Mouse (Mus musculus) hematopoietic stem cell, adult 5-6 weeks (primary cell): Measurements from ENCODE around the gene Ubr7. TPM values are rescaled to one million over a fixed set of nuclear protein-coding genes. Genes with fewer than 3 reads are reported as not detected.

Experiments used
- ATAC-seq, 2 experiments: fragments of 125-278 bp in 1 of 2; replicated peaks in 1 of 2; 2 replicates each; pipeline ENCODE4 v1.8.0; 2016 to 2017; ENCODE audit warnings: inconsistent platforms in 2 of 2, mild to moderate bottlenecking in 2 of 2, moderate number of reproducible peaks in 2 of 2, low read depth in 1 of 2, moderate TSS enrichment in 1 of 2; ENCODE audit not compliant: low FRiP score in 2 of 2, poor library complexity in 2 of 2, severe bottlenecking in 2 of 2, insufficient read depth in 1 of 2, low TSS enrichment in 1 of 2
- total RNA-seq: library from RNA; stranded (forward); fragments of 172-1452, 232-1000 nt; gene quantifications from 2 replicates; pipeline ENCODE4 v1.2.3, GENCODE M21; 2017

The Ubr7 gene
- 56.6 and 63.3 TPM in 2 replicates for total RNA-seq

GRCm38 (mm10) chr12:102757689-102758402 lies at the start of gene Ubr7, which contains the start of the genes Gm28051 and Gon7:
Ubr7 (plus strand) TSS chr12:102757967.
Gm28051 (minus strand) TSS chr12:102757765.
Gon7 (minus strand) TSS chr12:102757803.
- ATAC-seq = peak; percentile 88 to 96

DNA sequence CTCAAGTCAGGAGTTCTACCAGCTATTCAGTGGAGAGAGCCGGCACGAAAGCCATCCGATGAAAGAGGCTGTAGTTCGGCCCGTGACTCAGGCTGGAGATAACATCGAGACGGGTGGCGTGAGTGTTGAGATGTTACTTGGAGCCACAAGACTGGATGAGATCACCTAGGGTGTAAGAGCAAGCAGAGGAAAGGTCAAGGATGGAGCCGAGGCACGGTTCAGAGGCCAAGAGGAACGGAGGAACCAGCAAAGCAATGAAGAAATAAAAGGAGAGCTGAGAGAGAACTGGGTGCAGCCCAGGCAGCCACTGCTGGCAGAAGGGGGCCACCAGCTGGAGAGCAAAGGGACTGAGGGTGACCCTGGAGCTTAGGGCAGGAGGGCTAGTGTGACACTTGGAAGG lies 49.5 kb upstream of the Ubr7 start:
- no peak for ATAC-seq

DNA sequence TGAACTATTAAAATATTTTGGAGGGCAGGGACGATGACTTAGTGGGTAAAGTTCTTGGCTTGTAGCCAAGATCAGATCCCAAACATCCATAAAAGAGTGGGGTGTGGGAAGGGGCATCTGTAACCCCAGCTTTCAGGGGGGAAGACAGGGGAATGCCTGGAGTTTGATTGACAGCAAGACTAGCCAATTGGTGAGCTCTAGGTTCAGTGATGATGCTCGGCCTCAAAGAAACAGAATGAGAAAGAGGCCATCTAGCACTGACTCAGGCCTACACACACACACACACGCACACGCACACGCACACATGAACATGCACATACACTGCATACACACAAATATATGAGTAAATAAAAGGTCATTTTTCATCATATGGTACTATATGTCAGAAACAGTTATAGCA lies 47.9 kb upstream of the Ubr7 start:
- ATAC-seq = no peak

DNA sequence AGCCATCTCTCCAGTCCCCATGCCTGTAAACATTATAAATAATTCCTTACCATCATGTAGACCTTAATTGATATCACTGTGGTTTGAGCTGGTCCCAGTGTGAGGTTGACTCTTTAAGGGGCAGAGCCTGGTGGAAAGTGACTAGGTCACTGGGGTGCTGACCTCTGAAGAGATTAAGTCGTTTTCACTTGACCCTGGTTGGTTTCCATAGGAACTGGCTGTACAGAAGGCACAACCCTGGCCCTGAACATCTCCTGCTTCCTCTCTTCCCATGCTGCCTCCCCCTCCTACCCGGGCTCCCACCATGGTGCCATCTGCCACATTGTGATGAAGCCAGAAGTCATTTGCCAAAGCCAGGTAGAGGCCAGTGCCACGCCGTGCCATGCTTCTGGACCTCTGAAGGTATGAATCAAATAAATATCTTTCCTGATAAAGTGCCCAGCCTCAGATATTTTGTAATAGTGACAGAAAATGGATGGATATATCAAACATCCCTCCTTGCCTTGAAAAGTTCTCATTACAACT lies 46.9 kb upstream of the Ubr7 start:
- ATAC-seq = no peak

DNA sequence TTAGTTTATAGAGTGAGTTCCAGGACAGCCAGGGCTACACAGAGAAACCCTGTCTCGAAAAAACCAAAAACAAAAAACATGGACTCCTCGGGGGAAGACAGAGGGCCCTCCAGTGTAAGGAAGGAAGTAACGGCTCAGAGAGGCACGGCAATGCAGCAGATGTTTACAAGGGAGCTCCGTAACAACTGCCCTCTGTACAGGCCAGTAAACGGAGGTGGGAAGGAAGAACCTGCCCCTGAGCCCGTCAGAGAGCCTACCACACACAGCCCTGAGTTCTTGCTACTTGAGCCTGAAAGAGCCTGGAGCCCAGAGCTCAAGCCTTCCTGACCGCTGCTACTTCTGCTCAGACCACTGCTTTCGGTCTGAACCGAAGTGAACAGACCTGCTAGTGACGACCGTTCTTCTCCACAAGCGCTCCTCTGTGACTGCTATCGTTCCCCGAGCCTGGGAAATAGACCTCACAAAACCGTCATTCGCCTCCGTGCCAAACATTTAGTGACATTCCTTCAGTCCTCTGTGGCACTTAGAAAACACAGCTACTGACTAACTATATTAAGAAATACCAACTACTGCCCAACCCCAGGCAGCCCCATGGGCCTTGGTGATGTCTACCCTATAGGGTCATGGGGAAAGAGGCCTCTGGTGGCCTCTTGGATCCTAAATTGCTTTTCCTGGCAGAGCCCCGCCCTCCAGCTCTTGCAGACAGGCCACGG lies 44.5 kb upstream of the Ubr7 start:
- peak in 1 of 2 experiments; percentile 53; a peak in 2 of 4 replicates for ATAC-seq

DNA sequence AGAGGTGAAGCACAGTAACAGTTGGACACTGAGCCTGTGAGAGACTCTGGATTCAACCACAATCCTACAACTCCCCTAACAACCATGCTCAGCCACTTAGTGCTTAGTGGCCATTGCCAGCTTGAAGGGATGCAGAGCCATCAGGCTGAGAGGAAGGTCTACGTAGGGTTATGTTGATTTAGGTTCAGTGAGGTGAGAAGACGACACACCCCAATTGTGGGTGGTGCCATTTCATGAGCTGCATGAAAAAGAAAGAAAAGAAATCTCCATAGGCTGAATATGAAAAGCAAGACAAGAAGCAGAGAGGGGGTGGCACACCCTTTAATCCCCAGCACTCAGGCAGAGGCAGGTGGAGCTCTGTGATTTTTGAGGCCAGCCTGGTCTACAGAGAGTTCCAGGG lies 43.7 kb upstream of the Ubr7 start:
- ATAC-seq = no peak

GRCm38 (mm10) chr12:102714654-102715395 lies 42.9 kb upstream of the Ubr7 start:
- ATAC-seq = no peak

DNA sequence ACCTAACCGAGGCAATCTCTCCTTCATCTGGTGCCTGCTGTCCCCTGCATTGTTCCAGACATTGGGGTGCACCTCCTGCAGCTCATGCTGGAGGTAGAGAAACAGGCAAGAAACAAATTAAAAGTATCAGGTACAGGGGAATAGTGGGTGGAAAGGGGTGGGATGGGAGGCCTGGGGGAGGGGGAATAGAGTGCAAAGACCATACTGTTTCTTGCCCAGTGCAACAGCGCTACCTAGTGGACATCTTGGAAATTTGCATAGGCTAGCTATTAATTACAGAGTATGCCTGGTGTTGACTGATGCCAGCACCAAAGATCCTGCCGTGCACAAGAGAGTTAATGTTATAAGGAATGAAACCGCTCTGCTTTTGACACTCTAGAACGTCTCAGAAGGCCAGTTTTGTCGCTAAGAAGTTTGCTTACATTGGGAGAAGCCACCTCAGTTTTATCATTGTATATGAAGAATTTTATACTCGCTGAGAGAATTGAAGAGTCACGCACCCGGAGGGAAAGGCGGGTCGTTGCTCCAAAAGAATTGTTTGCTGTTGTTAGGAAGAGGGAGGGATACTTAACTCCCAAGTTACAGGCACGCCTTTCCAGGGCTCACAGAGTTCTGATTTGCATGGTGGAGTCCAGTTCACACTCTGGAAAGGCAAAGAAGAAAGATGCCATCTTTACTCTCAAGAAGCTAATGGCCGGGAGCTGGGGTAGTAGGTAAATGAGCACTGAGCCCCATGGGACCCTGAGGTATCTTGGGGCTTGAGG lies 38.0 kb upstream of the Ubr7 start:
- peak; percentile 72 to 73 for ATAC-seq

DNA sequence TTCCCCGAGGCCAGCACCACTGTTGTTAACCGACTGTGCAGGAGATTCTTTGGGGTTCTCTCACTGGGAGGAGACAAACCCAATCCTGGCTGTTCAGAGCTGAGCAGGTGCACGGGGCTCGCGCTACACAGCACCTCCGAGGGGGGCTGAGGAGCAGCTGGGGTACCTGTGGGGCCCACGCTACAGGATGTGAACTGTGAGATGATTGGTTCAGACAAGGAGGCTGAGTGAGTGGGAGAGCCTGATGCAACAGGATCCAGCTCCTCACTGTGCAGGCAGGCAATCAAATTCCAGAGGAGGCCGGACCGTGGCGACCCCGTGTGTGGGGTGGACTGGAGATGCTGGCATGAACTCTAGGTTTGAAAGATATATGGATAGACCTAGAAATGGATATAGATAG lies 35.3 kb upstream of the Ubr7 start:
- no peak for ATAC-seq

GRCm38 (mm10) chr12:102722966-102723365 lies 34.8 kb upstream of the Ubr7 start:
- no peak for ATAC-seq

DNA sequence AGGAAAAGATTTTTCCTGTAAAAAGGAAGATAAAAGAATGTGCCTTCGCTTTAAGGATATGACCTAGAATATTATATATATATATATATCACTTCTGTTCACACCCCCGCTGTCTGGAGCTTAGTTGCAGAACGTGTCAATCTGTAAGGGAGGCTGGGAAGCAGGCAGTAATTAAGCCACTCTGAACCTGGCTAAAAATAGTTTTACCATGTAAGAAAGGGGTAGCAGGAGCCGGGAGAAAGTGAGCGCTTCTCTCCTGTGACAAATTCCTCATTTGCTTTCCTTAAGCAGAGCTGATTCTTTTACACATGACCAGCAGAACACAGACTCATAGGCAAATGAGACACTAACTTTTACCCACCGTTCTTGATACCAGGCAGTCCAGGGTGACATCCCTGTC lies 33.9 kb upstream of the Ubr7 start:
- no peak for ATAC-seq

GRCm38 (mm10) chr12:102725146-102725545 lies 32.6 kb upstream of the Ubr7 start:
- no peak for ATAC-seq

GRCm38 (mm10) chr12:102725761-102726175 lies 32.0 kb upstream of the Ubr7 start:
- ATAC-seq = no peak

GRCm38 (mm10) chr12:102729855-102730797 lies 27.6 kb upstream of the Ubr7 start:
- ATAC-seq = peak; percentile 81 to 82

DNA sequence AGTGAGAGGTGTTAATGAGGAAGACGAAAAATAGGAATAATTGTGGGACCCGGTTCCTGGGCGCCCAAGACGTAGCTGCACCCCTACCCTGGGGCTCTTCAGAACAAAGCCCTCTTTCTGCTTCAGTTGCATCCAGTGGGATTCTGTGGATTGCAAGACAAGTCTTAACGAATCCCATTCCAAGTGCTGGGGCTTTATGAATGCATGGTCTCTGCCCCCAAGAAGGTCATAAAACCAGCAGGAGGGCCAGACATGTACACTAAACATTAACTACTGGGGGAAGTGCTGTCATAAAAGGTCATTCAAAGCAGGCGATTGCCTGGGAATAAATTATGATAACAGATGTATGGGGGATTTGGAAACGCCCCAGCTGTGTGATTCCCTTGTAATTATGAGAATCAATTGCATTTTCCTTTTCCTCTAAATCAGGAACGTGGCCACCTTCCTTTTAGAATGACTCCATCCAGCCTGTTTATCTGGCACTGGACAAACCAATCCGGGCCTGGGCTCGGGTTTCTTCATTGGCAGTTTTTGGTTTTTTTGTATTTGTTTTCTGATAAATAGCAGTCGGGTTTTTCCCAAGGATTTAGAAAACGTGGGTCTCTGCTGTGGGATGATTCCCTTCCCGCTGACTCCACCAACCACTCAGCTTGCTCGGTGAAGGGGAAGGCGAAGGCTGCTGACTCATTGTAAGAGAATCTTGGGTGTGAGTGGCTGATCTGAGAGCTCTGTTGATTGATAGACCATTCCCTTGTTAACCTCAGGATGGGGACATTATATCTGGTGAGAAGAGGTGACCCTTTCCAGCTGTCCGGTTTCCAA lies 26.8 kb upstream of the Ubr7 start:
- ATAC-seq = no peak
